Comparison of ENCODE assay signal across 8 mouse cellular contexts in genomic region chr10:119610279-119610895, GRCm38 (mm10).
DNase-seq lines count a peak whose midpoint lies in the region; ATAC-seq and TF ChIP-seq lines count a peak whose summit lies in the region.

No protein-coding gene starts in this region.

- ATAC-seq in forebrain, postnatal 0 days: no peak
- no peak for ATAC-seq in forebrain, embryonic 13.5 days
- ATAC-seq in heart, embryonic 16.5 days (replicated peaks; ENCODE audit: extremely low read depth, insufficient read depth, low FRiP score): no peak
- ATAC-seq in inflammation-experienced regulatory T-cells, adult 6 months: no peak

- no peak overlapping the region for H3K4me2 ChIP-seq in forebrain, postnatal 0 days (ENCODE audit: low read depth)
- H3K4me2 ChIP-seq in forebrain, embryonic 13.5 days: no peak overlapping the region
- peak overlapping the region; percentile 40; the same call in 1 of the 2 replicates for H3K4me2 ChIP-seq in heart, embryonic 16.5 days (ENCODE audit: low read depth, low read length)

- no peak overlapping the region for H3K9ac ChIP-seq in forebrain, postnatal 0 days
- no peak overlapping the region for H3K9ac ChIP-seq in forebrain, embryonic 13.5 days
- no peak overlapping the region for H3K9ac ChIP-seq in heart, embryonic 16.5 days (ENCODE audit: low read length)

- peak; percentile 50 for TF ChIP-seq CTCF in forebrain, postnatal 0 days (IDR thresholded peaks at IDR 0.05; ENCODE audit: low read depth)

- no peaks in the 10 kb centered on the region for H3K9me3 ChIP-seq in forebrain, postnatal 0 days (ENCODE audit: low read length)
- no peaks in the 10 kb centered on the region for H3K9me3 ChIP-seq in forebrain, embryonic 13.5 days (replicated peaks)
- no peaks in the 10 kb centered on the region for H3K9me3 ChIP-seq in heart, embryonic 16.5 days (replicated peaks; ENCODE audit: control insufficient read depth, low read length)

- no peaks in the 10 kb centered on the region for H3K36me3 ChIP-seq in forebrain, postnatal 0 days (ENCODE audit: insufficient read depth)
- H3K36me3 ChIP-seq in forebrain, embryonic 13.5 days (ENCODE audit: poor library complexity, severe bottlenecking): no peaks in the 10 kb centered on the region
- no peaks in the 10 kb centered on the region for H3K36me3 ChIP-seq in heart, embryonic 16.5 days (ENCODE audit: control insufficient read depth, insufficient read depth)

- H3K27ac ChIP-seq in forebrain, postnatal 0 days (ENCODE audit: low read depth, low read length): no peak overlapping the region
- no peak overlapping the region for H3K27ac ChIP-seq in forebrain, embryonic 13.5 days
- no peak overlapping the region for H3K27ac ChIP-seq in heart, embryonic 16.5 days (ENCODE audit: low read length)

- 71% methylated on average over 9 of the region's 9 CpGs for WGBS in forebrain, postnatal 0 days
- 73% methylated on average over 9 of the region's 9 CpGs for WGBS in forebrain, embryonic 13.5 days
- WGBS in heart, embryonic 16.5 days: 45% methylated on average over 9 of the region's 9 CpGs

- no peak for DNase-seq in forebrain, postnatal 0 days
- peak; percentile 25 for DNase-seq in urinary bladder, postnatal 14 days (ENCODE audit: low spot score)
- DNase-seq in urinary bladder, postnatal 4 days (ENCODE audit: low spot score in 2 of 2): no peak
- DNase-seq in lung, postnatal 10 days: peak; percentile 47
- no peak for DNase-seq in spleen, postnatal 36 days (ENCODE audit: low spot score in 2 of 2)

- 0 out of 2 replicates have a peak, but pooled peaks cover 6% of the 10 kb centered on the region for H3K4me1 ChIP-seq in forebrain, postnatal 0 days (ENCODE audit: insufficient read depth)
- H3K4me1 ChIP-seq in forebrain, embryonic 13.5 days: peaks cover 11% of the 10 kb centered on the region
- peaks cover 7% of the 10 kb centered on the region for H3K4me1 ChIP-seq in heart, embryonic 16.5 days (ENCODE audit: control insufficient read depth, insufficient read depth, low read length)

- no peaks in the 10 kb centered on the region for H3K27me3 ChIP-seq in forebrain, postnatal 0 days (ENCODE audit: insufficient read depth, low read length)
- H3K27me3 ChIP-seq in forebrain, embryonic 13.5 days: no peaks in the 10 kb centered on the region
- H3K27me3 ChIP-seq in heart, embryonic 16.5 days (ENCODE audit: control insufficient read depth, insufficient read depth, low read length): no peaks in the 10 kb centered on the region

- no peak overlapping the region for H3K4me3 ChIP-seq in forebrain, postnatal 0 days (ENCODE audit: low read depth, low read length)
- H3K4me3 ChIP-seq in forebrain, embryonic 13.5 days: no peak overlapping the region
- H3K4me3 ChIP-seq in heart, embryonic 16.5 days (ENCODE audit: low read length): peak overlapping the region; percentile 31

Comparison
In these comparisons a context has a peak if more than half of its experiments do, and no peak if none do; other contexts are left out.
1. DNase-seq: peak in urinary bladder, postnatal 14 days (single experiment) and lung, postnatal 10 days (single experiment); none in forebrain, postnatal 0 days (single experiment), urinary bladder, postnatal 4 days (0 of 2) and spleen, postnatal 36 days (0 of 2).